Mouse (Mus musculus) liver, adult 2 months (tissue): ENCODE results near the gene Slco1a4. TPM values are rescaled to one million over a fixed set of nuclear protein-coding genes. Genes with fewer than 3 reads are reported as not detected.
A peak's percentile ranks its signal among the peaks of the same experiment; 100 is the strongest.

ENCODE experiments used
- DNase-seq: peaks from one replicate; pipeline ENCODE4 v3.0.0-alpha.2; 2011; ENCODE audit warnings: low read depth, low spot score; ENCODE audit errors: extremely low read depth
- H3K27ac ChIP-seq: fragments of 200-500 bp; replicated peaks from 2 replicates; pipeline ENCODE4 v1.5.1; 2012; ENCODE audit warnings: low read depth, mild to moderate bottlenecking, control low read depth, inconsistent platforms, low read length; ENCODE audit not compliant: insufficient read depth
- H3K27me3 ChIP-seq: fragments of 200-500 bp; 2 replicates; pipeline ENCODE4 v1.6.1; 2012; ENCODE audit warnings: mild to moderate bottlenecking, moderate library complexity, low read length, inconsistent platforms; ENCODE audit not compliant: control insufficient read depth, insufficient read depth
- H3K36me3 ChIP-seq: fragments of 200-500 bp; 2 replicates; pipeline ENCODE4 v1.6.1; 2012; ENCODE audit warnings: low read length, inconsistent platforms; ENCODE audit not compliant: control insufficient read depth, insufficient read depth
- H3K4me1 ChIP-seq: fragments of 200-500 bp; 2 replicates; pipeline ENCODE4 v1.6.1; 2011; ENCODE audit warnings: low read length; ENCODE audit not compliant: control insufficient read depth, insufficient read depth
- H3K4me3 ChIP-seq: fragments of 200-500 bp; 2 replicates; pipeline ENCODE4 v1.5.1; 2011; ENCODE audit warnings: low read depth, mild to moderate bottlenecking, control low read depth, low read length, moderate library complexity; ENCODE audit not compliant: insufficient read depth
- H3K79me2 ChIP-seq: fragments of 200-500 bp; 2 replicates; pipeline ENCODE4 v1.6.1; 2012; ENCODE audit warnings: inconsistent platforms, mild to moderate bottlenecking, low read length, moderate library complexity; ENCODE audit not compliant: control insufficient read depth, insufficient read depth
- H3K9ac ChIP-seq: fragments of 200-500 bp; 2 replicates; pipeline ENCODE4 v1.6.1; 2012; ENCODE audit warnings: low read depth, mild to moderate bottlenecking, control low read depth, inconsistent platforms, low read length
- CTCF ChIP-seq: fragments of 200-500 bp; IDR thresholded peaks from 2 replicates; pipeline ENCODE4 v1.5.1; 2011; ENCODE audit warnings: low read depth, low read length, control low read depth
- POLR2A ChIP-seq: fragments of 200-500 bp; IDR thresholded peaks from 2 replicates; pipeline ENCODE4 v1.6.1; 2011; ENCODE audit warnings: low read length, control low read depth; ENCODE audit not compliant: insufficient read depth; ENCODE audit errors: extremely low read depth
- WGBS: fragments of 180-500 bp; shearing (Covaris S2); methylation state at CpG from one replicate; pipeline ENCODE4 v1.1.7; 2018; 5-methylcytosine and 5-hydroxymethylcytosine counted together
- polyA plus RNA-seq: library from polyadenylated mRNA; depleted of rRNA; stranded (reverse); fragments of >200 nt; gene quantifications from 2 replicates; pipeline ENCODE4 v1.2.3, GENCODE M21; 2012
- total RNA-seq: library from RNA; depleted of rRNA; stranded (reverse); fragments of >200 nt; gene quantifications from 2 replicates; pipeline ENCODE4 v1.2.3, GENCODE M21; 2014

Gene Slco1a4
- total and polyA plus RNA-seq, 2 experiments: 23.0 to 282 TPM

- TF ChIP-seq CTCF (no peak), POLR2A (no peak)
- peak; percentile 87 for DNase-seq
- WGBS: 11% methylated on average over 2 of the region's 2 CpGs
- Histone ChIP-seq H3K27me3 (no peaks in the 10 kb centered on the region), H3K4me3 (no peak overlapping the region), H3K36me3 (no peaks in the 10 kb centered on the region; the same call in 1 of the 2 replicates), H3K9ac (peak overlapping the region; percentile 53; the same call in 1 of the 2 replicates), H3K27ac (peak overlapping the region; percentile 86), H3K79me2 (peaks cover 3% of the 10 kb centered on the region; the same call in 1 of the 2 replicates), H3K4me1 (peaks cover 27% of the 10 kb centered on the region)
These were observed 15.7 kb upstream of the Slco1a4 start for GRCm38 (mm10) chr6:141871711-141872110.

- TF ChIP-seq POLR2A (no peak), CTCF (no peak)
- peak; percentile 98 for DNase-seq
- H3K9ac ChIP-seq: no peak overlapping the region
- H3K27me3 ChIP-seq: no peaks in the 10 kb centered on the region
- H3K4me3 ChIP-seq: peak overlapping the region; percentile 36; the same call in 1 of the 2 replicates
- no peaks in the 10 kb centered on the region for H3K36me3 ChIP-seq
- 21% methylated on average over 5 of the region's 5 CpGs for WGBS
- H3K79me2 ChIP-seq: peaks cover 3% of the 10 kb centered on the region; the same call in 1 of the 2 replicates
- H3K4me1 ChIP-seq: peaks cover 33% of the 10 kb centered on the region
- peak overlapping the region; percentile 99 for H3K27ac ChIP-seq
These were observed 12.7 kb upstream of the Slco1a4 start for GRCm38 (mm10) chr6:141868735-141869134.

GRCm38 (mm10) chr6:141866026-141866425, 10.0 kb upstream of the Slco1a4 start:
- TF ChIP-seq CTCF (no peak), POLR2A (no peak)
- peaks cover 24% of the 10 kb centered on the region; the same call in 1 of the 2 replicates for H3K4me1 ChIP-seq
- no peaks in the 10 kb centered on the region for H3K36me3 ChIP-seq
- 31% methylated on average over 5 of the region's 5 CpGs for WGBS
- H3K27ac ChIP-seq: peak overlapping the region; percentile 78
- H3K79me2 ChIP-seq: peaks cover 3% of the 10 kb centered on the region; the same call in 1 of the 2 replicates
- peak; percentile 98 for DNase-seq
- H3K4me3 ChIP-seq: no peak overlapping the region; the same call in 1 of the 2 replicates
- H3K27me3 ChIP-seq: no peaks in the 10 kb centered on the region
- peak overlapping the region; percentile 4; the same call in 1 of the 2 replicates for H3K9ac ChIP-seq

- H3K4me1 ChIP-seq: peaks cover 23% of the 10 kb centered on the region
- DNase-seq: peak; percentile 99
- peak overlapping the region; percentile 82 for H3K27ac ChIP-seq
- no peak overlapping the region for H3K4me3 ChIP-seq
- no peaks in the 10 kb centered on the region for H3K36me3 ChIP-seq
- WGBS: 26% methylated on average over 8 of the region's 8 CpGs
- no peak for TF ChIP-seq CTCF
- no peak for TF ChIP-seq POLR2A
- no peaks in the 10 kb centered on the region for H3K79me2 ChIP-seq
- peak overlapping the region; percentile 43; the same call in 1 of the 2 replicates for H3K9ac ChIP-seq
- no peaks in the 10 kb centered on the region for H3K27me3 ChIP-seq
These were observed 1.9 kb upstream of the Slco1a4 start for GRCm38 (mm10) chr6:141857735-141858531.

GRCm38 (mm10) chr6:141853616-141854015, 2.4 kb downstream of the Slco1a4 start:
- Histone ChIP-seq H3K27me3 (no peaks in the 10 kb centered on the region; the same call in 1 of the 2 replicates), H3K4me3 (no peak overlapping the region), H3K9ac (no peak overlapping the region), H3K36me3 (no peaks in the 10 kb centered on the region), H3K4me1 (peaks cover 22% of the 10 kb centered on the region), H3K79me2 (0 out of 2 replicates have a peak, but pooled peaks cover 2% of the 10 kb centered on the region), H3K27ac (no peak overlapping the region)
- no peak for TF ChIP-seq POLR2A
- no peak for TF ChIP-seq CTCF
- no peak for DNase-seq
- 55% methylated on average over 2 of the region's 2 CpGs for WGBS
